Mouse (Mus musculus) neural tube, embryonic 11.5 days (tissue): ENCODE data around the gene Micu1. TPM values are rescaled to one million over a fixed set of nuclear protein-coding genes. Genes with fewer than 3 reads are reported as not detected.
"Not testable (repeated sequence)": the region's sequence is repeated elsewhere in the genome, so short reads cannot be mapped to it uniquely, and the experiment has no call there.

Experiments
- ATAC-seq: fragments of 200-750 bp; cut with Nextera tagmentation; 2 replicates; pipeline ENCODE4 v1.8.0; 2017; ENCODE audit warnings: moderate number of reproducible peaks, mild to moderate bottlenecking, moderate TSS enrichment, moderate library complexity; ENCODE audit not compliant: insufficient read depth, low FRiP score, low TSS enrichment
- DNase-seq: peaks from one replicate; pipeline ENCODE4 v3.0.0-alpha.2; 2015; ENCODE audit warnings: low spot score
- H3K27ac ChIP-seq: fragments of 300-500 bp; sonication (generic); 2 replicates; pipeline ENCODE4 v1.5.1; 2014; ENCODE audit warnings: low read depth, mild to moderate bottlenecking, low read length
- H3K27me3 ChIP-seq: fragments of 300-500 bp; sonication (generic); 2 replicates; pipeline ENCODE4 v1.6.1; 2014; ENCODE audit warnings: mild to moderate bottlenecking, low read length, mixed read lengths; ENCODE audit not compliant: control insufficient read depth, insufficient read depth
- H3K36me3 ChIP-seq: fragments of 300-500 bp; sonication (generic); 2 replicates; pipeline ENCODE4 v1.6.1; 2014; ENCODE audit warnings: mild to moderate bottlenecking, low read length, moderate library complexity, mixed read lengths; ENCODE audit not compliant: control insufficient read depth, insufficient read depth
- H3K4me1 ChIP-seq: fragments of 300-500 bp; sonication (generic); 2 replicates; pipeline ENCODE4 v1.6.1; 2014; ENCODE audit warnings: low read length, mixed read lengths; ENCODE audit not compliant: control insufficient read depth, insufficient read depth
- H3K4me2 ChIP-seq: fragments of 300-500 bp; sonication (generic); 2 replicates; pipeline ENCODE4 v1.6.1; 2014; ENCODE audit warnings: low read depth, mild to moderate bottlenecking, moderate library complexity
- H3K4me3 ChIP-seq: fragments of 300-500 bp; sonication (generic); 2 replicates; pipeline ENCODE4 v1.5.1; 2014; ENCODE audit warnings: low read depth, low read length
- H3K9ac ChIP-seq: fragments of 300-500 bp; sonication (generic); 2 replicates; pipeline ENCODE4 v1.6.1; 2014; ENCODE audit warnings: mild to moderate bottlenecking, low read length
- H3K9me3 ChIP-seq: fragments of 300-500 bp; sonication (generic); 2 replicates; pipeline ENCODE4 v1.6.1; 2016; ENCODE audit warnings: low read length; ENCODE audit not compliant: control insufficient read depth
- WGBS: fragments of 180-500 bp; shearing (Covaris S2); extraction: QIAGEN DNeasy Blood & Tissue Kit; methylation state at CpG from one replicate; pipeline ENCODE4 v1.1.7; 2014; 5-methylcytosine and 5-hydroxymethylcytosine counted together
- polyA plus RNA-seq: library from polyadenylated mRNA; unstranded; fragments of >200 nt; fragmentation: Nextera tagmentation; extraction: Ambion mirVana; gene quantifications from 2 replicates; pipeline ENCODE4 v1.2.1, GENCODE M21; 2014

The Micu1 gene
- polyA plus RNA-seq, 1 experiment from 2014 or later, result 68.0 TPM

- Histone ChIP-seq H3K4me2 (no peak overlapping the region), H3K36me3 (no peaks in the 10 kb centered on the region), H3K27me3 (no peaks in the 10 kb centered on the region), H3K27ac (no peak overlapping the region), H3K9me3 (no peaks in the 10 kb centered on the region), H3K4me3 (no peak overlapping the region), H3K9ac (no peak overlapping the region), H3K4me1 (no peaks in the 10 kb centered on the region; the same call in none of the 2 replicates)
- WGBS, result 34% methylated on average over 13 of the region's 13 CpGs
- ATAC-seq (peak; percentile 74; the same call in 1 of the 2 replicates), DNase-seq (peak; percentile 87)
Measured at GRCm38 (mm10) chr10:59864884-59865726, 162.8 kb downstream of the Micu1 start.

- H3K4me2 ChIP-seq, result no peak overlapping the region
- H3K36me3 ChIP-seq, result no peaks in the 10 kb centered on the region
- no peak for ATAC-seq
- DNase-seq, result no peak
- 62% methylated on average over 11 of the region's 11 CpGs for WGBS
- no peaks in the 10 kb centered on the region; the same call in none of the 2 replicates for H3K4me1 ChIP-seq
- no peaks in the 10 kb centered on the region for H3K9me3 ChIP-seq
- H3K9ac ChIP-seq, result no peak overlapping the region
- H3K27ac ChIP-seq, result no peak overlapping the region
- H3K27me3 ChIP-seq, result no peaks in the 10 kb centered on the region
- H3K4me3 ChIP-seq, result no peak overlapping the region
Measured at GRCm38 (mm10) chr10:59868266-59868665, 166.0 kb downstream of the Micu1 start.

GRCm38 (mm10) chr10:59870038-59870437 lies 167.8 kb downstream of the Micu1 start:
- Histone ChIP-seq H3K9ac (no peak overlapping the region), H3K4me3 (no peak overlapping the region), H3K27ac (no peak overlapping the region), H3K4me1 (no peaks in the 10 kb centered on the region), H3K9me3 (no peaks in the 10 kb centered on the region), H3K27me3 (no peaks in the 10 kb centered on the region), H3K4me2 (no peak overlapping the region), H3K36me3 (no peaks in the 10 kb centered on the region)
- WGBS, result 93% methylated on average over 6 of the region's 6 CpGs
- ATAC-seq, result no peak
- no peak for DNase-seq

- H3K4me1 ChIP-seq, H3K4me2 ChIP-seq, H3K4me3 ChIP-seq, H3K9me3 ChIP-seq, DNase-seq, H3K36me3 ChIP-seq, ATAC-seq, H3K27me3 ChIP-seq, H3K9ac ChIP-seq, H3K27ac ChIP-seq: not testable (repeated sequence)
- WGBS, result 86% methylated on average over 4 of the region's 4 CpGs
Measured at GRCm38 (mm10) chr10:59872651-59873050, 170.4 kb downstream of the Micu1 start.

GRCm38 (mm10) chr10:59873206-59873605 lies 170.9 kb downstream of the Micu1 start:
- H3K36me3 ChIP-seq, result no peaks in the 10 kb centered on the region
- no peak overlapping the region for H3K4me3 ChIP-seq
- no peak overlapping the region for H3K9ac ChIP-seq
- H3K4me1 ChIP-seq, result no peaks in the 10 kb centered on the region
- H3K9me3 ChIP-seq, result no peaks in the 10 kb centered on the region
- H3K4me2 ChIP-seq, result no peak overlapping the region
- no peaks in the 10 kb centered on the region for H3K27me3 ChIP-seq
- no peak overlapping the region for H3K27ac ChIP-seq
- no peak for ATAC-seq
- DNase-seq, result no peak
- 94% methylated on average over 5 of the region's 5 CpGs for WGBS

GRCm38 (mm10) chr10:59873613-59874012 lies 171.3 kb downstream of the Micu1 start:
- DNase-seq (no peak), ATAC-seq (no peak)
- 76% methylated on average over 5 of the region's 5 CpGs for WGBS
- Histone ChIP-seq H3K4me3 (no peak overlapping the region), H3K4me1 (no peaks in the 10 kb centered on the region), H3K4me2 (no peak overlapping the region), H3K9me3 (no peaks in the 10 kb centered on the region), H3K36me3 (no peaks in the 10 kb centered on the region), H3K27me3 (no peaks in the 10 kb centered on the region), H3K27ac (no peak overlapping the region), H3K9ac (no peak overlapping the region)

- WGBS, result 33% methylated on average over 1 of the region's 1 CpGs
- ATAC-seq, result no peak
- no peak overlapping the region for H3K27ac ChIP-seq
Measured at GRCm38 (mm10) chr10:59875396-59875795, 173.1 kb downstream of the Micu1 start.

GRCm38 (mm10) chr10:59876698-59877097 lies 174.4 kb downstream of the Micu1 start:
- not testable (repeated sequence) for H3K36me3 ChIP-seq, H3K9me3 ChIP-seq, H3K4me2 ChIP-seq, H3K9ac ChIP-seq, ATAC-seq, H3K4me3 ChIP-seq, DNase-seq, H3K4me1 ChIP-seq, H3K27me3 ChIP-seq, H3K27ac ChIP-seq
- WGBS, result 91% methylated on average over 3 of the region's 4 CpGs

More at GRCm38 (mm10) chr10:59875396-59875795, 173.1 kb downstream of the Micu1 start:
- H3K9ac ChIP-seq, result no peak overlapping the region
- H3K4me3 ChIP-seq, result no peak overlapping the region
- no peak overlapping the region for H3K4me2 ChIP-seq
- no peaks in the 10 kb centered on the region for H3K4me1 ChIP-seq
- H3K36me3 ChIP-seq, result no peaks in the 10 kb centered on the region
- no peaks in the 10 kb centered on the region for H3K27me3 ChIP-seq
- DNase-seq, result no peak
- H3K9me3 ChIP-seq, result no peaks in the 10 kb centered on the region
